Mouse (Mus musculus): ENCODE measurements around the gene Ankrd34a.

Gene Ankrd34a

GRCm38 (mm10) chr3:96563267-96563666, 33.2 kb upstream of the Ankrd34a start:
- DNase-seq (ENCODE audit: low spot score), result no peak

DNA sequence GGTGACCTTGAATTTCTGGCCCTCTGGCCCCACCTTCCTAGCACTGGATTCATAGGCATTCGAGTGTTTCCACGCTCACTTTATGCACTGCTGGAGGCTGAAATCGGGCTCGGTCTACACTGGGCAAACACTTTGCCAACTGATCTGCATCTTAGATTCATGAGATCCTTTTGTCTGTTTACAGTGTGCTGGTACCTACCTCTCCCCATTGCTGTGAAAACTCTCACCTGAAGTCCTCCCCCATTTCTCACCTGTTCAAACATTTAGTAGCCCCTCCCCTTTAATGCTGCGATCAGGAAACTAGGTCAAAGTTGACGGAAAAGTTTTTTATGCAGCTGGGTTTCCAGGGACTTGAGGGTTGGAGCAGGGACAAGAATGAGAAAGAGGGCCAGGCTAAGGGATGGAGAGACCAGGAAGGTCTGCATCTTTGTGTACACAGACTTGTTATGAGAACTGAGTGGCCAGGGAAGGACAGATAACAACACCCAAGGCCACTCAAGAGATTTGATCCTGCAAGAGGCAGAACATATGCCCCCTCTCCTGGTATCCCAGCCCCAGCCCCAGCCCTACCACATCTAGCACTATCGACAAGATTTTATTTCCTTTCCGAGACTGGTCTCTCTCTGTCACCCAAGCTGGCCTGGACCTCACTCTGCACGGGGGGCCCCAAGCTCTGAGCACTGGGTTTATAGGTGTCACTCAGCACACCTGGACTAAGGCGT, 32.4 kb upstream of the Ankrd34a start:
- no peak for DNase-seq (ENCODE audit: low spot score)

- no peak for DNase-seq (ENCODE audit: low spot score)
Measured at GRCm38 (mm10) chr3:96564633-96565032, 31.8 kb upstream of the Ankrd34a start.

- DNase-seq (ENCODE audit: low spot score), result no peak
Measured at GRCm38 (mm10) chr3:96565105-96565504, 31.3 kb upstream of the Ankrd34a start.

GRCm38 (mm10) chr3:96566661-96567450, 29.6 kb upstream of the Ankrd34a start:
- no peak for DNase-seq (ENCODE audit: low spot score)

- DNase-seq (ENCODE audit: low spot score), result no peak
Measured at GRCm38 (mm10) chr3:96568605-96569004, 27.8 kb upstream of the Ankrd34a start.

DNA sequence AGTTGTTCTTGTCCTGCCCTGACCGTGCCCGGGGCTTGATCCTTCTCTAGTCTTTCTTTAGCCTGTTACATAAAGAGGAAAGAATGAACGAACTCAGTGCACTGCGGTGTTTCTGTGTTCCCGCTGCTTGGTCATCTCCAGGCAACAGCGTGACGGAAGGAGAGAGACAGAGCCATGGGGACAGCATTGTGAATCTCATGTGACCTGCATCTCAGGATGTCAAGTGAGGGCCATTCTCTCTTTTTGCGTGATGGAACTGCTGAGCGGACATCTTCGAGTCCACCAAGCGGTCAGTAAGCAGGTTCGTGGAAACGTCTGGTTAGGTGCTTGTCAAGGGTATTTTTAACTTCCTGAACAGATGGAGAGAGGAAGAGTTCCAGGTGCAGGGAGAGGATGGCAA, 26.9 kb upstream of the Ankrd34a start:
- no peak for DNase-seq (ENCODE audit: low spot score)

GRCm38 (mm10) chr3:96569966-96570605, 26.4 kb upstream of the Ankrd34a start:
- no peak for DNase-seq (ENCODE audit: low spot score)

DNA sequence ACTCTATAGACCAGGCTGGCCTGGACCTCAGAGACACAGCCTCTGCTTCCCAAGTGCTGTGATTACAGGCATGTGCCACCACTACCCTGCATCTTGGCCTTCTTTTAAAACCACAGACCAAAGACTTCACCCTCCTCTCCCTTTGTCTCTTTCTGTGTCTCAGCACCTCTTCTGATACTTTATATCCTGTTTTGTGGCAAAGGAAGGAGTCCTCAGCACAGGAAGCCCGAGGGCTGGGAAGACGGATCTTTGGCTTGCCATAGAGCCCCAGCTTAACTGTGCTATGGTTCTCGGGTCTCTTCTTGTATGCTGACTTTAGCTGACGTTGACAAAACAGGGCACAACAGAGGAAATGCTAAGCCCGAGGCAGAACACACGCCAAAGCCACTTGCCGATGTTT, 25.8 kb upstream of the Ankrd34a start:
- no peak for DNase-seq (ENCODE audit: low spot score)

DNA sequence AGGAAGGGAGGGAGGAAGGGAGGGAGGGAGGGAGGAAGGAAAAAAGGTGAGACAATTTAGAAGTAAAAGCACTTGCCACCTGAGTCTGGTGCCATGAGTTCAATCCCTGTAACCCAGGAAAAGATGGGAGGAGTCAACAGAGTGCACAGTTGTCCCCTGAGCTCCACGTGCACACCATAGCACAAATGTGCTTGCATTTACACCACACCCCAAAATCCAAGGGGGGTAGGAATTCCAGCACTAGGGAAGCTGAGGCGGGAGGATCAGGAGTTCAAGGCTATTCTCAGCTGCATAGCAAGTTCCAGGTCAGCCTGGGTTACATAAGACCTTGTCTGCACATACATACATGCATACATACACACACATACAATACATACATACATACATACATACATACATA, 25.1 kb upstream of the Ankrd34a start:
- DNase-seq (ENCODE audit: low spot score), result no peak

GRCm38 (mm10) chr3:96571896-96572698, 24.3 kb upstream of the Ankrd34a start:
- no peak for DNase-seq (ENCODE audit: low spot score)

GRCm38 (mm10) chr3:96573611-96574511, 22.6 kb upstream of the Ankrd34a start:
- DNase-seq (ENCODE audit: low spot score), result no peak

- DNase-seq (ENCODE audit: low spot score), result no peak
Measured at GRCm38 (mm10) chr3:96575272-96575984, 21.0 kb upstream of the Ankrd34a start.

DNA sequence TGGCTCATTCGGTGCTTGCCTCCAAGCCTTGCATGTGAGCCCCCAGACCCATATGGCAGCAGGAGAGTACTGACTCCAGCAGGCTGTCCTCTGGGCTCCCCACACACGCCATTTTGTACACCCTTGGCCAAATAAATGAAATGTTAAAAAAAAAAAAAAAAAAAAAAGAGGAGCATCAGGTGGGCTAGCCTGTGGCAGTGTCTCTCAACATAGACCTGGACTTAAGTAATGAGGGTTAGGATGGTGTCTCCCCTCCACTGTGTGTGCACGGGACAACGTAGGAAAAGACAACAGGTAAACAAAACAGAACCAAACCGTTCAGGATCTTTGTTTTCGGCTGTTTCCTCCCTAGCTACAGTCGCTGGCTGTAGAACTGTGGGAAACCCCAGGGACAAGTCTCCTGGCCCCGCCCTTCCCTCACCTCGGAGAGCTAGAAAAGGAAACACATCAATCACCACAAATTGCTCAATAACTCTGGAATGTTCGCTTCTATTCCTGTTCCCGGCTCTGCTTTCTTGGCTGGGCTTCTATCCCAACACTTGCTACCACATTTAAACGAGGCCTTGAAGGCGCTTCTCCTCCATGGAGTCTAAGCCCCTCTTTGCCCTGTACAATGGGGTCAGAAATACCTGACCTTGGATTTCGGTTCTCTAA, 20.3 kb upstream of the Ankrd34a start:
- DNase-seq (ENCODE audit: low spot score), result no peak

- DNase-seq (ENCODE audit: low spot score), result peak; percentile 74
Measured at GRCm38 (mm10) chr3:96576690-96577541, 19.5 kb upstream of the Ankrd34a start, which contains the start of gene Gm16253. TSS of gene Gm16253 (plus strand) at chr3:96576984.

DNA sequence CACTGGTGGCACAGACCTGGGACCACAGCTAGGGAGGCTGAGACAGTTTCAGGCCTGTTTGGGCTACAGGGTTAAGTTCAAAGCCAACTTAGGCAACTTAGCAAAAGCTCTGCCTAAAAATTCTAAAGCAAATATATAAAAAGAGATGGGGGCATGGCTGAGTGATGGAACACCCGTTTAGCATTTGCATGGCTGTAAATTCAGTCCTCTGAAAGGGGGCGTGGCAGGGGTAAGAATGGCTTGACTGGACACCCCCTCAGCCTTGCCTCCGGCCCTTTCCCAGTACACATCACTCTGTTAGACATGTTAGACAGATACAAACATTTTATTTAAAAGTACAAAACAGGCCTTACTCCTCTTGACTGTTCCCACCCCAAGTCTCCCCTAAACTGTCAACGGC, 18.9 kb upstream of the Ankrd34a start:
- no peak for DNase-seq (ENCODE audit: low spot score)

- no peak for DNase-seq (ENCODE audit: low spot score)
Measured at GRCm38 (mm10) chr3:96578561-96579238, 17.7 kb upstream of the Ankrd34a start.

- DNase-seq (ENCODE audit: low spot score), result no peak
Measured at GRCm38 (mm10) chr3:96579239-96579750, 17.1 kb upstream of the Ankrd34a start.
